Mouse (Mus musculus): ENCODE measurements around the gene Jpt2.

Gene Jpt2

DNA sequence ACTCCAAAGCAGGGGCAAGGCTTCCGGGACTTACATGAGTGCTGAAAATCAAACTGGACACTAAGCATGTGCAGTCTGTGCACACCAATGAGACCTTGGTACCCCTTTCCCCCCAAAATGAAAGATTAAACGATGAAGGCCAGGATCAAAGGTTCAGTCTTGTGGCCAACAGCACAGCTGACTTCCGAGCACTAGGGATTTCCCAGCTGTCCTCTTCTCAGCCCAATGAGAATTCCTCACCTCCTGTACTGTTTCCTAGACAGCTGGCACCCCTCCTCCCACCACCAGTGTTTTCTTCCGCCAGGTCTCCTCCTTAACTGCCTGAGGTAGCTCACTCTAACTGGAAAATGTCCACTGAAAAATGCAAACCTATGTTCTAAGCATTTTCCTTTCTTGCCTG is 27.3 kb downstream of the Jpt2 start:
- no peak for TF ChIP-seq GATA4 (IDR thresholded peaks at IDR 0.05; ENCODE audit: insufficient replicate concordance, low read length)

DNA sequence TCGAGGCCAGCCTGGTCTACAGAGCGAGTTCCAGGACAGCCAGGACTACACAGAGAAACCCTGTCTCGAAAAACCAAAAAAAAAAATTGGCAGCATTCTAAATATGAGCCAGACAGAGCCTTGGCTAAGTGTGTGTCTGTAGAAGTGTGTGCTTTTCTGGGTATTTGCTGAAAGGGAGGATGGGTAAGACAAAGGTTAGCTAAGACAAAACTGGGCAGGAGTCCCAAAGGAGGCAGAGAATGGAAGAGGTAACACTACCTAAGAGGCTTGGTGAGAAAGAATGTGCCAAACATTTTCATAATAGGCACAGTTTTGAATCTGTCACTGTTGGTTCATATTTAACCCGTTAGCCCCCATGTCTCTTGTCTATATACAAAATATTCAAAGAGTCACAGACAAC is 28.1 kb downstream of the Jpt2 start:
- TF ChIP-seq GATA4 (IDR thresholded peaks at IDR 0.05; ENCODE audit: insufficient replicate concordance, low read length) = no peak

DNA sequence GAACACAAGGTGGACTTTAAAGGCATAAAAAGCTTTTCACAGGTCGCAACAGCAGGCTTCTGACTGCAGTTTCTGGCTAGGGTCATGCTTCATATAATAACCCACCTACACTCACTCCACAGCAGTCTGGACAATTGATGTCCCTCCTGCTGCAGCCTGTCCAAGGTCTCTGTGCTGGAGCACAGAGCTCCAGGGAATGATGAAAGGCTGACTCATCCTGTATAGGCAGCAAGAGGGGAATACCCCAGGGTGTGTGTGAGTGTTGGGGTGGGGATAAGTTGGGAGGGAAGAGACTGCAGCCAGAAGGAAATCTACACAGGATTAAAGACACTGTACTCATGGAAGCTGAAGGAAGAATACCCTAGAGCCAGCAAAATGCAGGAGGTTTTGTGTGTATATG is 31.0 kb downstream of the Jpt2 start:
- no peak for TF ChIP-seq GATA4 (IDR thresholded peaks at IDR 0.05; ENCODE audit: insufficient replicate concordance, low read length)

DNA sequence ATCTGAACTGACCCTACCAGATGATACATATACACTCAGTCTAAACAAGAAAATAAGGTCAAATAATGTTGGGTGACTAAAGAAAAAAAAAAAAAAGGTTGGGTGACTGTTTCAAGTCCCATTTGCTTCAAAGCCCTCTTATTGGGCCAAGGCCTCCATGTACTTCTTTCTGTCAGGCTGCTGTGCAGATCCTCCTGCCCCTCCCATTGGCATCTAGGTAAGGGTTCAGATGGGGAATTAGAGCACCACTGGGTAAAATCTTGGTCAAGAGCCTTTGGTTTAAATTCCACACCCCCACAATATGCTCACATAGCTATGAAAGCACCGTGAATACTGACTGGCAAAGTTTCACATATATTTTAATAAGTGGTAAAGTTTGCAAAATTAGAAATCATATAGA is 37.2 kb downstream of the Jpt2 start:
- TF ChIP-seq GATA4 (IDR thresholded peaks at IDR 0.05; ENCODE audit: insufficient replicate concordance, low read length) = no peak

DNA sequence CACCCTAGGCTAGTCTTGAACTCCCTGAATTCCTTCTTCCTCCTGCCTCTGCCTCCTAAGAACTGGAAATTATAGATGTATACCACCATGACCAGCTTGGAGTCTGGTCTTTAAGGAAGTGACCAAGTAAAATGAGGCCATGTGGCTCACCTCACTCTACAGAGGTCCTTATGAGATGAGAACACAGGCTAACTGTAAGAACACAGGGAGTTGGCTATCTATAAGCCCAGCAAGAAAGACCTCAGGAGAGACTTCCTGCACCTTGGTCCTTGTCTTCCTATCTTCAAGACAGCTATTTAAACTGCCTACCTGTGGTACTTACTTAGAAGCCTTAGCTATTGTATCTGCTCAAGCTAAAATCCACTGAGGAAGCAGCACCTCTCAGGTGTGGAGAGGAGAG is 46.5 kb downstream of the Jpt2 start:
- no peak for TF ChIP-seq GATA4 (IDR thresholded peaks at IDR 0.05; ENCODE audit: insufficient replicate concordance, low read length)

DNA sequence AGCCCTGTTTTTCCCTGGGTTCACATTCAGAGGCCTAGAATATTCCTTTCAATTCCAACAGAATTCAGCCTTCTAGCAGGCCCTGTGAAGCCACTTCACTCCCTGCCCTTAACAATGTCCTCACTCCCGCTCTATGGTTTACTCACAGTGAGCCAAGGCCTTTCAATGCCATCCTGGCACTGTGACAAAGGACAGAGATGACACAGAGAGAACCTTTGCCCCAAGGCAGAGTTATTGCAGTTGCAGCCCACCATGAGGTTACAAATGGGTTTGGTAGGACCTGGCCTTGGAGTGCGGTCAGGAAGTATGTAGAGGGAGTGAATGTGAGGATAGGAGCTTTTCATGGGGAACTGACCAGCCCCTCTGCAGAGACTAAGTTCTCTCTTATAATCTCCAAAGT is 52.9 kb downstream of the Jpt2 start:
- TF ChIP-seq GATA4 (IDR thresholded peaks at IDR 0.05; ENCODE audit: insufficient replicate concordance, low read length) = no peak

DNA sequence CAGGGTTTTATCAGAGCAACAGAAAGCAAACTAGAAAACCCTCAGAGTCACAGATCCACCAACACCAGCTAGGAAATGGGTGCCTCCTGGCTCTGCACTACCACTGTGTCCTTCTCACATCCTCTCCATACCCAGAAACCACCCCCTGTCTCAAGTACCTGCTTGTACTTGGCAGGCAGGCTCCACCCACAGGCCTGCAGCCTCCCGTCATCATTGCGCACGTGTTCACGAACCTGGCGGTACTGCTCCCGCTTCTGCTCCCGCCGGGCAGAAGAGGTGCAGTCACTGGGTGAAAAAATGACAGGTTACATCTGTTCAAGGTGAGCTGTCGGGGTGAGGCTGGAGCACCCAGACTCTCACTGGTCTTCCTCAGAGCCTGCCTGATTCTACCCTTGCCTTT is 56.7 kb downstream of the Jpt2 start:
- TF ChIP-seq GATA4 (IDR thresholded peaks at IDR 0.05; ENCODE audit: insufficient replicate concordance, low read length) = no peak

DNA sequence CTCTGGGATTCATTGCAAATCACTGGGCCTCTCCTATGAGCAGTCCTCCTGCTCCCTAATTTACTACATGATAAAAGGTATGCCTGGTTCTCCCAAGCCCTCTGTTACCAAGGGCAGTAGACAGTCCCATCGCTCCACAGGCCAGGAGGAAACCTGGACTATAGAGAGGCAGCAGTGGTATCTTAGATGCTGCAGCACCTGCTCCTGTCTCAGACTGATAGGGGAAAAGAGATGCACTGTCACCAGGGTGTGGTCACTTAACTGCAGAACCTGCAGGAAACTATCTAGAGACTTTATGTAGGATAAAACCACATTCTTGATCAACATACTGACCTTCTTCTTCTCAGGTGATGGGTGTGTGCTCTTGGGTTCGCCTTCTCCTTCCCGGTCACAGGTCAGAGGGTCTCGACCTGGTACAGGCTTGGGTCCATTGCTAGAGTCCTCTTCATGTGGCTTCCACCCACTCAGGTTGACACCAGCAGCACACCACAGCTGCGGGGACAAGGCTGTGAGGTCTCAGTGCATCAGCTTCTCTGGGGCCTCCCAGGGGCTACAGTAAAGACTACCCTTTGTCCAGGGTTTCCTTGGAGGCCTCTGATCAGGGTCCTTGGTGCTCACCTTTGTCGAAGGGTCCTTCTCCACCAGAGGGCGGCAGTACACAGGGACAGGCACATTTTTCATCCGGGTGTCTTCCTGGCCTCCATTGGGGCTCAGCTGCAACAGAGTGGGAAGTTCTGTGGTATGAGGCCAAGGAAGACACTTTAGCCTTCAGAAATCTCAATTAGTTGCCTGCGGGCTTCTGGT is 57.6 kb downstream of the Jpt2 start:
- TF ChIP-seq GATA4 (IDR thresholded peaks at IDR 0.05; ENCODE audit: insufficient replicate concordance, low read length) = no peak

DNA sequence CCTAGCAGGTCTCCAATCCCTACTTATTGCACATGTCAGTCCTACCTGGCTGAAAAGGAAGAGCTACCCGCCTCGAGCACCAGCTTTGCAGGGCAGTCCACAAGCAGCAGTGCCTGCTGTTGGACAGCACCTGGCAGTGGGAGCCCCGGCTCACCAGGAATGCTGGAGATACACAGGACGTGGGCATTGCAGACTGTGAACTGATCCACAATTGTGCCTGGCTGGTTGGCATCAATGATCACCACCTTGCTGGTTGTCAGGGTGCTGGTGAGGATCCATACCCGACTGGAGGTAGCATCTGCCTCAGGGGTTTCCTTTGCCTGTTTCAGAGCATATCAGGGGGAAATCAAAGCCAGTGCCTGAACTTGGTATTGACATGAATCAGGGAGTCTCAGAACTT is 58.4 kb downstream of the Jpt2 start:
- no peak for TF ChIP-seq GATA4 (IDR thresholded peaks at IDR 0.05; ENCODE audit: insufficient replicate concordance, low read length)

DNA sequence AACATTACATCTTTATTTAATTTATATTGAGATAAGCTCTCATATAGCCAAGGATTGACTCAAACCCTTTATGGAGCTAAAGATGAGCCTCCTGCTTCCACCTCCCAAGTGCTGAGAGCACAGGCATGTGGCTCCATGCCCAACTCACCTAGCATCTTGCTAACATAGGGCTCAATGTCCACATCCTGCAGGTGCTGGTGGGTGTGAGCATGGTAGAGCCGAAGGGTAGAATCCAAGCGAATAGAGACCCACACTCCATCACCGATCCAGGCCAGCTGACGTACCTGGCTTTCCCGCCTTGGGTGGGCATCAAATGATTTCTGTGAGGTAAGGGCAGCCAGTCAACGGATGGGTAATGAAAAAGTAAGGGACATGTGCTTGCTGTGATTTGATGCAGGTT is 60.5 kb downstream of the Jpt2 start:
- no peak for TF ChIP-seq GATA4 (IDR thresholded peaks at IDR 0.05; ENCODE audit: insufficient replicate concordance, low read length)

DNA sequence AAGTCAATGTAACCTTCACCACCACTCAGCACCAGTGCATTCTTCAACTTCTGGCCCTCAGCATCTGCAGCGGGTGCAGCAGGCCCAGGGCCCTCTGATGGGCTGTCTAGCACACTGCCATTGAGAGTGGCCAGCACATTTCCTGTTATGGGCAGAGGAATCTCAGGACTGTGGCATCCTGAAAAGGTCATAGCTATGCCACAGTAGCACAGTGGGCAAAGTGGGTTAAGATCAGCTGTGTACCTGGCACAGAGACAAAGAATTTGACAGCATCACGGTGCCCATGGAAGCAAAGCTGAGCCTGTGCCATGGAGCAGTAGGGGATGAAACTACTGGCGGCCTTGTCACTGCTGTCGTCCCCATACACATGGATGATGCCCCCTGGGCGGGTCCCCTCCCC is 61.3 kb downstream of the Jpt2 start:
- TF ChIP-seq GATA4 (IDR thresholded peaks at IDR 0.05; ENCODE audit: insufficient replicate concordance, low read length) = no peak

DNA sequence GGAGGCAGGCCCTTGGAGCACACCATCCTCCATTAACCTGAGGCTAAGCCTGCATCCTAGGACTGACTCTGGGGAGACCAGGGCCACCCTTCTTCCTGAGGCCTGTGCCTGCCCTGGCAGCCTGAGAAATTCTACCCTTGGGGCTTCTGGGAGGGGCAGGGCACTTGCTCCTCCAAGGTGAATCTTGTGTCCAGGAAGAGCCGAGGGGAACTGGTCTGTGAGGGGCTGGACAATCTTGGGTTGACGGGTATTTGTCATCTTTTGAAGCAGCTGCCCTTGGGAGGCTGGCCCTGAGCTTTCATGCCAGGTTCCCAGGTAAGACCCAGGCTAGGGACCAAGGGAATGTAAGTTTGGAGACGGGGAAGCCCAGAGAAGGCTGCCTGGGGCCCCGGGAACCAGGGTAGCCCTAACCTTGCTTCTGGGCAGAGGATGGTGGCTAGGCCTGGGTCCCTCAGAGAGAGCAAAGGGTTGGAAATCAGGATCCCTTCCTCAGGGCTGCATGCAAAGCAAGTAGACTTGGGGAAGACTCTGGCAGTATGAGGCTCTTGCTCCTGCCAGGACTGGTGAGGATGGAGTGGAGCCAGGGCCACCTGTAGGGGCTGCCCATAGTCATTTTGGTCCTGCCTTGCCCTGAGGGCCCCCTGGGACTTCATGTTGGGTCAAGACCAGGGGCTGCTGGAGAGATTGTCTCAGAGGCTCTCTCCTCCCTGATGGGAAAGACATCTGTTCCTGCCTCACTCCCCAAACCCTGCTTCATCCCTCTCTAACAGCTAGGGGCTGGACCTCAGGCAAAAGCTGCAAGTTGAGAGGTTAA is 62.2 kb downstream of the Jpt2 start:
- no peak for TF ChIP-seq GATA4 (IDR thresholded peaks at IDR 0.05; ENCODE audit: insufficient replicate concordance, low read length)

DNA sequence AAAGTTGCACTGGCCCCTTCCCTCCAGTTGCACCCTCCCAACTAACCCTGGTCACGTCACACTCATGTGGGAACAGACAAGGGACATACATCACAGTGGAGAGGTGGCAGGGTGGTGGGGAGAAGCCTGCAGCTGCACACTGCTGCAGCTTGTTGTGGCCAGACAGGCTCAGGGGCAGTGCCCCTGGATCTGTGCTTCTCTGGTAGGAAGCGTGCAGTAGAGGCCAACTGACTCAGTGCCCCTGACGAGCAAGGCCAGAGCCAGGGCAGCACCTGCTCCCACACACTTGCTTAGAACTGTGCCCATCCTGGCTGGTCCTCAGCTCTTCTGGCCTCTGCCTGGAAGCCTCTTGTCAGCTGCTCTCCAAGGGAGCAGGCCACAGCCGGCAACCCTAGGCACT is 62.9 kb downstream of the Jpt2 start:
- no peak for TF ChIP-seq GATA4 (IDR thresholded peaks at IDR 0.05; ENCODE audit: insufficient replicate concordance, low read length)

DNA sequence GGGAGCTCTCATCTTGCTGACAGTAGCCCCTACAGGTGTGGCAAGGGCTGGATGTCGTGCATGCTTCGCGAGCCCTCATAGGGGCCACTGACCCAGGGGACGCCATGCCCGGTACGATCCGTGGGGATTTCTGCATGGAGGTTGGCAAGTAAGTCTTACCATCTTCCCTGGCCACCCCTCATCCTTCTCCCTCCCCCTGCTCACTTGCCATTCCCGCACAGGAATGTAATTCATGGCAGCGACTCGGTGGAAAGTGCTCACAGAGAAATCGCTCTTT is 63.6 kb downstream of the Jpt2 start:
- no peak for TF ChIP-seq GATA4 (IDR thresholded peaks at IDR 0.05; ENCODE audit: insufficient replicate concordance, low read length)

DNA sequence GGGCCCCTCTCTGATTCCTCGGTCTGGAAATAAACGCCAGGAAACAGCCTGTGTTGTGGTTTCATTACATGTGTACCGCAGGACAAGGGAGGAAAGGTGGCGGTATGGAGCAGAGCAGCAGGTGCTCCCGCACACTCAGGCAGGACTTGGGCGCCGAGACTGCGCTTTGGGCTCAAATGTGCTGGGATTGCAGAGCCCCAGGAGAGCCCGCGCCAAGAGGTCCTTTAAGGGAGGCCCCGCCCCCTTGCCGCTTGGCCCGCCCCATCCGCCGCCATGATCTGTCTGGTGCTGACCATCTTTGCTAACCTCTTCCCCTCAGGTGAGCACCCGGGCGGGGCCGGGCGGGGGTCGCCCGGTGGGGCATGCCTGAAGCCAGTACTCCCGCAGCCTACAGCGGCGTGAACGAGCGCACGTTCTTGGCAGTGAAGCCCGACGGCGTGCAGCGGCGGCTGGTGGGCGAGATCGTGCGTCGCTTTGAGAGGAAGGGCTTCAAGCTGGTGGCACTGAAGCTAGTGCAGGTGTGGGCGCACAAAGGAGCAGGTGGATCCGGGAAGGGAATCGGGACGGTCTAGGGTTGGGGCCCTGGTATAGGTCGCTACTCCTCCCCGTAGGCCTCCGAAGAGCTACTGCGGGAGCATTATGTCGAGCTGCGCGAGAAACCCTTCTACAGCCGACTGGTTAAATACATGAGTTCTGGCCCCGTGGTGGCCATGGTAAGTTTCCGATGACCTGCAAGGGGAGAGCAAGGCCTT is 64.1 kb downstream of the Jpt2 start, which contains the start of gene Nme3:
Gene Nme3, plus strand, starts transcription at position 260 of the 752 bp plus-strand sequence.
- TF ChIP-seq GATA4 (IDR thresholded peaks at IDR 0.05; ENCODE audit: insufficient replicate concordance, low read length) = no peak
